In genomic region chr4:107843687-107844086, GRCm38 (mm10) we compare ENCODE assay signal across 14 mouse cellular contexts. TPM values are rescaled to one million over a fixed set of nuclear protein-coding genes. Genes with fewer than 3 reads are reported as not detected.
DNase-seq lines count a peak whose midpoint lies in the region; ATAC-seq and TF ChIP-seq lines count a peak whose summit lies in the region.
"Had no signal": no experiment of that assay in that cellular context is flagged by ENCODE, and none has a peak within 500 bp of the region (broad histone marks: within the 10 kb centered on the region; RNA-seq: fewer than 3 reads in every experiment).

No protein-coding gene starts in this region.

- no peak overlapping the region for H3K9ac ChIP-seq in midbrain, postnatal 0 days (replicated peaks; ENCODE audit: low read length, poor library complexity, severe bottlenecking)
- H3K9ac ChIP-seq: intestine, embryonic 15.5 days had no signal

- peaks cover 23% of the 10 kb centered on the region for H3K36me3 ChIP-seq in midbrain, postnatal 0 days (ENCODE audit: insufficient read depth, low read length)
- H3K36me3 ChIP-seq in thymus, adult 2 months (ENCODE audit: control insufficient read depth, insufficient read depth, low read length) = no peaks in the 10 kb centered on the region
- H3K36me3 ChIP-seq: intestine, embryonic 15.5 days had no signal

- no peak for TF ChIP-seq POLR2A in thymus, adult 2 months (IDR thresholded peaks at IDR 0.05; ENCODE audit: control insufficient read depth, extremely low read depth, insufficient read depth, low read length, poor library complexity)

- H3K4me1 ChIP-seq in midbrain, postnatal 0 days (ENCODE audit: insufficient read depth, low read length) = no peaks in the 10 kb centered on the region
- no peaks in the 10 kb centered on the region for H3K4me1 ChIP-seq in thymus, adult 2 months (replicated peaks; ENCODE audit: control insufficient read depth, insufficient read depth, low read length)
- H3K4me1 ChIP-seq: intestine, embryonic 15.5 days had no signal

- ATAC-seq in midbrain, postnatal 0 days (ENCODE audit: low FRiP score) = no peak; the same call in 1 of the 2 replicates
- ATAC-seq: intestine, embryonic 15.5 days had no signal

- intact Hi-C loops in left cerebral cortex, postnatal 4 days (cut with DNase I) = loop anchor here (2.0 kb wide), 1 partner anchor 105 kb away; no protein-coding TSS in a partner anchor

- H3K9me3 ChIP-seq in midbrain, postnatal 0 days (ENCODE audit: low read length) = no peaks in the 10 kb centered on the region
- H3K9me3 ChIP-seq: intestine, embryonic 15.5 days had no signal

- no peak for TF ChIP-seq CTCF in midbrain, postnatal 0 days (IDR thresholded peaks at IDR 0.05)
- TF ChIP-seq CTCF in thymus, adult 2 months (IDR thresholded peaks at IDR 0.05; ENCODE audit: borderline replicate concordance, control insufficient read depth, extremely low read depth, insufficient read depth, low read length, poor library complexity) = no peak

- H3K4me3 ChIP-seq in midbrain, postnatal 0 days (ENCODE audit: low read depth, low read length) = no peak overlapping the region
- no peak overlapping the region for H3K4me3 ChIP-seq in thymus, adult 2 months (ENCODE audit: control insufficient read depth, insufficient read depth, low read length)
- H3K4me3 ChIP-seq: intestine, embryonic 15.5 days had no signal

- H3K27me3 ChIP-seq in midbrain, postnatal 0 days (ENCODE audit: insufficient read depth, low read length) = no peaks in the 10 kb centered on the region
- H3K27me3 ChIP-seq in thymus, adult 2 months (ENCODE audit: control insufficient read depth, insufficient read depth, low read length) = no peaks in the 10 kb centered on the region

- no peak overlapping the region for H3K4me2 ChIP-seq in midbrain, postnatal 0 days (ENCODE audit: low read depth, low read length, poor library complexity, severe bottlenecking)
- H3K4me2 ChIP-seq: intestine, embryonic 15.5 days had no signal

- peak; percentile 73 for DNase-seq in left cerebral cortex, postnatal 4 days
- DNase-seq in left cerebral cortex, adult 9 months (ENCODE audit: low spot score in 2 of 2) = no peak
- DNase-seq in cerebellum, adult 11-12 months = peak; percentile 84
- peak; percentile 87 for DNase-seq in cerebellum, postnatal 25 days
- DNase-seq in midbrain, postnatal 0 days (ENCODE audit: low spot score) = peak; percentile 56
- no peak for DNase-seq in adrenal gland, adult 18-20 months (ENCODE audit: low spot score in 2 of 2)
- no peak for DNase-seq in thymus, adult 2 months
- DNase-seq in kidney, adult 11 months = no peak
- DNase-seq: adrenal gland, adult 2 months; gastrocnemius, postnatal 25 days; lung, adult 2 months; right cerebral cortex, postnatal 4 days had no signal

- no peak overlapping the region for H3K27ac ChIP-seq in midbrain, postnatal 0 days (ENCODE audit: low read depth, low read length)
- no peak overlapping the region for H3K27ac ChIP-seq in thymus, adult 2 months (ENCODE audit: control insufficient read depth, insufficient read depth, low read length)
- H3K27ac ChIP-seq: intestine, embryonic 15.5 days; macrophage had no signal

- WGBS in midbrain, postnatal 0 days = 37% methylated on average over 8 of the region's 8 CpGs
- 95% methylated on average over 8 of the region's 8 CpGs for WGBS in thymus, adult 2 months

RNA-seq across cellular contexts. Expression of gene Magoh, which starts 35.9 kb away (rescaled TPM):
- 10 to 100 TPM; 64.4 to 68.6 TPM for total RNA-seq in left cerebral cortex, postnatal 4 days (2021)
- total RNA-seq in midbrain, postnatal 0 days (2014; rRNA removed) = 44.5 and 45.3 TPM in 2 replicates
- polyA plus RNA-seq in midbrain, postnatal 0 days (2015; fragmentation: Nextera tagmentation; extraction: Ambion mirVana) = 117 and 124 TPM in 2 replicates
- 10 to 100 TPM; 75.1 to 82.3 TPM for total RNA-seq in adrenal gland, adult 18-20 months (2021)
- 54.9 and 55.6 TPM in 2 replicates for polyA plus RNA-seq in thymus, adult 2 months (2012; rRNA removed)

RNA-seq across cellular contexts. Expression of gene Lrp8, which starts 41.6 kb away (rescaled TPM):
- total RNA-seq in left cerebral cortex, postnatal 4 days (2021) = 100 to 1,000 TPM; 207 to 215 TPM
- 74.1 and 78.5 TPM in 2 replicates for total RNA-seq in midbrain, postnatal 0 days (2014; rRNA removed)
- 31.9 and 35.2 TPM in 2 replicates for polyA plus RNA-seq in midbrain, postnatal 0 days (2015; fragmentation: Nextera tagmentation; extraction: Ambion mirVana)
- total RNA-seq in adrenal gland, adult 18-20 months (2021) = 10 to 100 TPM in 1 of 2 experiments, 1 to 10 TPM in 1; 6.9 to 13.1 TPM
- 45.6 and 64.7 TPM in 2 replicates for polyA plus RNA-seq in thymus, adult 2 months (2012; rRNA removed)

RNA-seq across cellular contexts. Expression of gene 0610037L13Rik, which starts 45.9 kb away (rescaled TPM):
- total RNA-seq in left cerebral cortex, postnatal 4 days (2021) = 10 to 100 TPM; 53.0 to 57.5 TPM
- total RNA-seq in midbrain, postnatal 0 days (2014; rRNA removed) = 40.5 and 55.5 TPM in 2 replicates
- 94.7 and 103 TPM in 2 replicates for polyA plus RNA-seq in midbrain, postnatal 0 days (2015; fragmentation: Nextera tagmentation; extraction: Ambion mirVana)
- 10 to 100 TPM; 77.6 to 81.6 TPM for total RNA-seq in adrenal gland, adult 18-20 months (2021)
- 24.0 and 29.7 TPM in 2 replicates for polyA plus RNA-seq in thymus, adult 2 months (2012; rRNA removed)

Comparison
In these comparisons a context has a peak if more than half of its experiments do, and no peak if none do; other contexts are left out.
1. DNase-seq: peak in left cerebral cortex, postnatal 4 days (single experiment), cerebellum, adult 11-12 months (single experiment), cerebellum, postnatal 25 days (2 of 2) and midbrain, postnatal 0 days (single experiment); none in left cerebral cortex, adult 9 months (0 of 2), adrenal gland, adult 18-20 months (0 of 2), thymus, adult 2 months (single experiment) and kidney, adult 11 months (single experiment).